Mouse (Mus musculus) gastrocnemius, postnatal 14 days (tissue): Measurements from ENCODE around the gene Rab44. TPM values are rescaled to one million over a fixed set of nuclear protein-coding genes. Genes with fewer than 3 reads are reported as not detected.
A peak's percentile ranks its signal among the peaks of the same experiment; 100 is the strongest.

ENCODE experiments used
- DNase-seq: peaks from one replicate; pipeline ENCODE4 v3.0.0; 2021; ENCODE audit warnings: mixed read lengths
- intact Hi-C: fragments of 180-260 bp; cut with DNase I; formaldehyde crosslinking; loops from one replicate; pipeline ENCODE4 v1.15.1; 2025; ENCODE audit warnings: low total_unique reads
- total RNA-seq, 2 experiments: library from RNA; stranded (reverse); gene quantifications; 2 replicates each; pipeline ENCODE4 v1.2.3; 2021

Rab44 gene
- total RNA-seq, 2 experiments from 2014 or later = 1.2 to 1.6 TPM

- no peak for DNase-seq
- intact Hi-C loops = no loop called here
Measured at GRCm38 (mm10) chr17:29159320-29159719, 45.4 kb downstream of the Rab44 start.

GRCm38 (mm10) chr17:29159743-29160455 is 46.0 kb downstream of the Rab44 start:
- DNase-seq = no peak
- intact Hi-C loops = no loop called here

GRCm38 (mm10) chr17:29162334-29162733 is 48.4 kb downstream of the Rab44 start:
- DNase-seq = no peak
- intact Hi-C loops = no loop called here

GRCm38 (mm10) chr17:29164469-29165111 is 50.6 kb downstream of the Rab44 start:
- intact Hi-C loops = loop anchor here (5.0 kb wide), 1 partner anchor 67 kb away; no protein-coding TSS in a partner anchor
- DNase-seq = no peak

DNA sequence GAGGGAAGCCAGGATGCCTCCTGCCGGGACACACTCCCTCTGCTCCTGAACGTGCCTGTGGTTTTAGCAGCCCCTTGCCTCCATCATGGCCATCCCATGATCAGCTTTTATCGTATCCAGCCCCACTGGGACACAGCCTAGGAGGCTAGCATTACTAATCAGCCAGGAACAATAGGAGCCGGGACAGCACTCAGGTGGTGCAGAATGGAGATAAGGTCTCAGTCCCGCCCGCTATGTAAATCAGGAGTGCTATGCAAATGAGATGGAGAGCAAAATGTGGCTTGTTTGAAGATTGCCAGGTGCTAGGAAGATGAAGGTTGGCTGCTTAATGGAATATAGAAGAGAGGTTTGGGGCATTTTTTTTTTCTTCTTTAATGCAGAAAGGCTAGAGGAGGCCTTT is 51.5 kb downstream of the Rab44 start:
- DNase-seq = no peak
- intact Hi-C loops = loop anchor here (5.0 kb wide), 1 partner anchor 68 kb away; no protein-coding TSS in a partner anchor

DNA sequence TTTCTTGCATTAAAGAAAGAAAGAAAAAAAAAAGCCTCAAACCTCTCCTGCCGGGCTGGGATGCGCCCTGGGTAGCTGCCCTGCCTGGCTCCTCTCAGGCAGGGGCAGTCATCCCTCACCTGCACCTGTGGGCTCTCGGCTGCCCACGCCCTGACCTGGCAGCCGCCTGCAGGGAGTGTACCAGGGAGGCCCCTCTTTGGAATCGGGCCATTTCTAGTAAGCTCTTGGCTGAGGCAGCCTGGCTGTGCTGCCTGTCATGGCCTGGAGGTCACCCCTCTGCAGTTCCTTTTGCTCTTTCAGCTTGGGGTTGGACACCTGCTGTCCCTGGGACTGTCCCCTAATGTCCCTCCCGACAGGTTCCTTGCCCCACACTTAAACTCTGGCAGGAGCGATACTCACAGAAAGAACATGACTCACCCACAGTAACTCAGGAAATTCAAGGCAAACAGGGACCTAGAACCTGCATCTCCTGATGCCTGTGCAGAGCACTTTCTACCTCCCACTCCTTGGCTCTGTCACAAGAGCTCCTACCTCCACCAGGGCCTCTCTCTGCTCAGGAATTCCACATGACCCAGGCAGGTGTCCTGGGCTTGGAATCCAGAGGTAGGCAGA is 52.1 kb downstream of the Rab44 start:
- intact Hi-C loops = loop anchor here (5.0 kb wide), 1 partner anchor 69 kb away; no protein-coding TSS in a partner anchor
- DNase-seq = no peak

GRCm38 (mm10) chr17:29167371-29167770 is 53.4 kb downstream of the Rab44 start:
- DNase-seq = no peak
- intact Hi-C loops = loop anchor here (5.0 kb wide), 1 partner anchor 70 kb away; no protein-coding TSS in a partner anchor

- DNase-seq = no peak
- intact Hi-C loops = loop anchor here (5.0 kb wide), 1 partner anchor 71 kb away; no protein-coding TSS in a partner anchor
Measured at GRCm38 (mm10) chr17:29168438-29168837, 54.5 kb downstream of the Rab44 start.

GRCm38 (mm10) chr17:29168996-29169601 is 55.2 kb downstream of the Rab44 start:
- no peak for DNase-seq
- intact Hi-C loops = loop anchor here (5.0 kb wide), 1 partner anchor 72 kb away; no protein-coding TSS in a partner anchor

DNA sequence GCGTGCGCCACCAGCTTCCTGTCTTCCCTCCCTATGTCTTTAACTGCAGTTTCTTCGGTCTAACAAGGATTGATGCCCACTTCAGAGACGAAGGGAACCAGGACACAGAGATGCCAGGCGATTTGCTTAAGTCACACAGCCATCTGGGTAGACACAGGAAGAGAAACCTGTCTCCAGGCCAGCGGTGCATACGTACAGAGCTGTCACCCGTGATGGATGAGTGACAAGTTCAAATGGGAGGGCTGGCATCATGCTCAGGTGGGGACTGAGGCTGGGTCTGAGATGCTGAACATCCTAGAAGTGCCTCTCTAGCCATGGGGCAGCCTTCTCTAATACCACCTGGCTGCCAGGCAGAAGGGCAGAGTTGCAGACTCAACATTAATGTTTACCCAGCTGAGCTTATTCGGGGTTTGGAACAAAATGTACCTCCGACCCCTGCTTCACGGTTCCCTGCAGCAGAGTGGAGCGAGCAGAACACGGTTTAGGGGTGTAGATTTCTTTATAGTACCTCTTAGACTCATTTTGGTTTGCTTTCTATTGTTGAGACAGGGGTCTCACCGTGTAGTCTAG is 56.6 kb downstream of the Rab44 start:
- no peak for DNase-seq
- intact Hi-C loops = loop anchor here (2.0 to 10.0 kb wide), 2 partner anchors 122 to 204 kb away; no protein-coding TSS in a partner anchor

DNA sequence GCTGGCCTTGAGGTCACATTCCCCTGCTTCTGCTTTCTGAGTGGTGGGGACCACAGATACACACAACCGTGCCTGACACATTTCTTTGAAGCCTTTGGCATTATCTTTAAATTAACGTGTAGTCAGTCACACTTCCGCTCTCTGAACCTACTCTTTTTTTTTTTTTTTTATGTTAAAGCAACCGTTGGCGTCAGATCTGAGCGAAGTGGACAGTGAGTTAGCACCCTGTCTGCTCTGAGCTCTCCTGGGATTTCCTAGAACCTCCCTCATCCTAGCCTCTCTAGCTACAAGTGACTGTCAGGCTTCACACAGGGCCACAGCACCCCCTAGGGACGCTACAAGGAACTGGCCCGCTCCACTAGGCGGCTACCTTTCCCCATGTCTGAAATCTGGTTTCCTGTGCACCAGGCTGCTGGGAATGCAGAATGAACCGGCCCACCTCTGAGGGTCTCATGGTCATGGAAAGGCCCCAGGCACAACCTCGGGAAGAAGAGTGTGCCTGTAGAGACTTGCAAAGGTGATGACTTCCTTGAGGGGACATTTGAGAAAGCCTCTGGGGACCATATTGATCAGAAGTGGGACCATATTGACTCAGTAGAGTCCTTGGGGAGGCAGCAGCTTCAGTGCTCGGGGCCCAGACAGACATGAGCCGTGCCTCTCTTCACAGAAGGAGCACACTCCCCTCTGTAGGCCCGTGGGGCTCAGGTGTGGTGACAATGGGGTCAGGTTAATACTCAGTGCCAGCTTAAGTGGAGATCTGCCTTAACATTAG is 57.2 kb downstream of the Rab44 start:
- DNase-seq = peak; percentile 83
- intact Hi-C loops = loop anchor here (2.0 to 10.0 kb wide), 2 partner anchors 122 to 204 kb away; no protein-coding TSS in a partner anchor

DNA sequence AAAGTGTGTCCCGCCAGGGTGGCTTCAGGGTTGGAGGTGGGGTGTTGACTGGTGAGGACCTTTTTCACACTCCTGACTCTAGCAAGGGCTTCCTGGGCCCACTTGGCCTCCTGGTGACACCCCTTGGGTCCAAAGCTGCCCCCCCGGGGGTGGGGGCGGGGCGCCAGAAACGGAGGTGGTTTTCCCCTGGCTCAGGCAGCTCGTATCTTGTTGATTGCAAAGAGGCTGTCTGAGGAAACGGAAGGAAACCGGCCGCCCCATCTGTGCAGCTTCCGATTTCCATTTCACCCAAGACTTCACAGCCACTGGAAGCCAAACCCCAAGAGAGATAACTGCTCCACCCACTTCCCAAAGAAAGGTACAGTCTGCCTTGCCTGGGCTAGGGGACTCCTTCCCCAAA is 58.1 kb downstream of the Rab44 start:
- intact Hi-C loops = loop anchor here (10.0 kb wide), 1 partner anchor 203 kb away; no protein-coding TSS in a partner anchor
- no peak for DNase-seq

GRCm38 (mm10) chr17:29173165-29173564 is 59.2 kb downstream of the Rab44 start:
- intact Hi-C loops = loop anchor here (10.0 kb wide), 1 partner anchor 202 kb away; no protein-coding TSS in a partner anchor
- no peak for DNase-seq

- intact Hi-C loops = loop anchor here (2.0 to 10.0 kb wide), 2 partner anchors 71 to 199 kb away; no protein-coding TSS in a partner anchor
- DNase-seq = no peak
Measured at GRCm38 (mm10) chr17:29175693-29176092, 61.7 kb downstream of the Rab44 start.

GRCm38 (mm10) chr17:29176391-29177267 is 62.7 kb downstream of the Rab44 start:
- intact Hi-C loops = loop anchor here (2.0 to 10.0 kb wide), 2 partner anchors 70 to 198 kb away; no protein-coding TSS in a partner anchor
- DNase-seq = peak; percentile 69

DNA sequence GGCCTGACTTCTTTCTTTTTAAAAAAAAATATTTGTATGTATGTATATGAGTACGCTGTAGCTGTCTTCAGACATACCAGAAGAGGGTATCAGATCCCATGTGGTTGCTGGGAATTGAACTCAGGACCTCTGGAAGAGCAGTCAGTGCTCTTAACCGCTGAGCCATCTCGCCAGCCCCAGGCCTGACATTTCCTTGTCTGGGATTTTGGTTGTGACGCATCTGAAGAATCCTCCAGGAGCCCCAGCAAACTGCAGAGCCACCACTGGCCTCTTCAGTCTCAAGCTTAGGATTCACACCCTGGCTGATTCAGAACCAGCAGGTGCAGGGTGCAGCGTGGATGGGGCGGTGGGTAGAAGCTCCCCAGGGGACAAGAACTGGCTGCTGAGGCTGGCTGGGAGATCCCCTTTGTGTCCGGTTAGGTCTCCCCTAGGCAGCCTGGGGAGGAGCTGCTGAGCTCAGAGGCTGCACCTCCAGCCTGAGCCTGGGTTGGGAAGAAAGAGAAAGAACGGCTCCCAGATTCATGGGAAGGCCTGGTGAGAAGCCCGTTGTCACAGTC is 64.6 kb downstream of the Rab44 start:
- intact Hi-C loops = loop anchor here (10.0 kb wide), 1 partner anchor 196 kb away; no protein-coding TSS in a partner anchor

GRCm38 (mm10) chr17:29179917-29180316 is 66.0 kb downstream of the Rab44 start:
- intact Hi-C loops = loop anchor here (10.0 kb wide), 1 partner anchor 195 kb away; no protein-coding TSS in a partner anchor
- DNase-seq = no peak

More for the DNA sequence above, 64.6 kb downstream of the Rab44 start:
- no peak for DNase-seq
